Mouse (Mus musculus) limb, embryonic 12.5 days (tissue): Measurements from ENCODE around the gene Foxc2. TPM values are rescaled to one million over a fixed set of nuclear protein-coding genes. Genes with fewer than 3 reads are reported as not detected.

Experiments used
- ATAC-seq: fragments of 200-750 bp; cut with Nextera tagmentation; 2 replicates; pipeline ENCODE4 v1.8.0; 2017; ENCODE audit warnings: low read depth, moderate TSS enrichment; ENCODE audit not compliant: insufficient number of reproducible peaks, insufficient read depth, low FRiP score, low TSS enrichment
- H3K27ac ChIP-seq: fragments of 300-500 bp; sonication (generic); 2 replicates; pipeline ENCODE4 v1.5.1; 2016; ENCODE audit warnings: mild to moderate bottlenecking, moderate library complexity
- H3K27me3 ChIP-seq: fragments of 300-500 bp; sonication (generic); 2 replicates; pipeline ENCODE4 v1.6.1; 2016; ENCODE audit warnings: mild to moderate bottlenecking, moderate library complexity
- H3K36me3 ChIP-seq: fragments of 300-500 bp; sonication (generic); 2 replicates; pipeline ENCODE4 v1.6.1; 2016; ENCODE audit warnings: mild to moderate bottlenecking, moderate library complexity
- H3K4me1 ChIP-seq: fragments of 300-500 bp; sonication (generic); replicated peaks from 2 replicates; pipeline ENCODE4 v1.6.1; 2016
- H3K4me2 ChIP-seq: fragments of 300-500 bp; sonication (generic); 2 replicates; pipeline ENCODE4 v1.6.1; 2016; ENCODE audit warnings: mild to moderate bottlenecking, moderate library complexity
- H3K4me3 ChIP-seq: fragments of 300-500 bp; sonication (generic); replicated peaks from 2 replicates; pipeline ENCODE4 v1.5.1; 2016; ENCODE audit warnings: mild to moderate bottlenecking
- H3K9ac ChIP-seq: fragments of 300-500 bp; sonication (generic); replicated peaks from 2 replicates; pipeline ENCODE4 v1.6.1; 2016; ENCODE audit warnings: mild to moderate bottlenecking, moderate library complexity
- H3K9me3 ChIP-seq: fragments of 300-500 bp; sonication (generic); 2 replicates; pipeline ENCODE4 v1.6.1; 2016; ENCODE audit warnings: mild to moderate bottlenecking, moderate library complexity
- WGBS: fragments of 180-500 bp; shearing (Covaris S2); methylation state at CpG from one replicate; pipeline ENCODE4 v1.1.7; 2016; 5-methylcytosine and 5-hydroxymethylcytosine counted together
- polyA plus RNA-seq: library from polyadenylated mRNA; unstranded; fragments of >200 nt; fragmentation: Nextera tagmentation; extraction: Ambion mirVana; gene quantifications from 2 replicates; pipeline ENCODE4 v1.2.1, GENCODE M21; 2016

The Foxc2 gene
- polyA plus RNA-seq: 6.0 and 8.6 TPM in 2 replicates

GRCm38 (mm10) chr8:121115948-121116347, at the start of gene Foxc2:
Gene Foxc2 (plus strand): TSS chr8:121116171.
- Histone ChIP-seq H3K9ac (peak within 1 kb of the TSS; percentile 70), H3K27me3 (peaks cover 85% of the 10 kb centered on the region), H3K4me1 (peaks cover 49% of the 10 kb centered on the region), H3K9me3 (no peaks in the 10 kb centered on the region), H3K4me2 (peak within 1 kb of the TSS; percentile 91), H3K4me3 (peak within 1 kb of the TSS; percentile 62), H3K36me3 (no peaks in the 10 kb centered on the region), H3K27ac (peak within 1 kb of the TSS; percentile 89)
- WGBS: under 1% methylated on average over 24 of the region's 25 CpGs
- no peak for ATAC-seq

- H3K4me3 ChIP-seq: no peak overlapping the region
- no peak for ATAC-seq
- no peak overlapping the region for H3K4me2 ChIP-seq
- H3K9ac ChIP-seq: no peak overlapping the region
- 2% methylated on average over 12 of the region's 12 CpGs for WGBS
- H3K4me1 ChIP-seq: peaks cover 44% of the 10 kb centered on the region
- no peaks in the 10 kb centered on the region for H3K36me3 ChIP-seq
- H3K27ac ChIP-seq: no peak overlapping the region
- H3K27me3 ChIP-seq: peaks cover 93% of the 10 kb centered on the region
- no peaks in the 10 kb centered on the region for H3K9me3 ChIP-seq
Observed at GRCm38 (mm10) chr8:121071454-121071853, 44.5 kb upstream of the Foxc2 start.

GRCm38 (mm10) chr8:121072406-121073130, 43.4 kb upstream of the Foxc2 start:
- no peak for ATAC-seq
- Histone ChIP-seq H3K9ac (no peak overlapping the region), H3K27me3 (peaks cover 100% of the 10 kb centered on the region), H3K27ac (no peak overlapping the region), H3K4me2 (peak overlapping the region; percentile 52), H3K4me3 (peak overlapping the region; percentile 26), H3K9me3 (no peaks in the 10 kb centered on the region), H3K4me1 (peaks cover 44% of the 10 kb centered on the region), H3K36me3 (no peaks in the 10 kb centered on the region)
- WGBS: 22% methylated on average over 11 of the region's 11 CpGs

DNA sequence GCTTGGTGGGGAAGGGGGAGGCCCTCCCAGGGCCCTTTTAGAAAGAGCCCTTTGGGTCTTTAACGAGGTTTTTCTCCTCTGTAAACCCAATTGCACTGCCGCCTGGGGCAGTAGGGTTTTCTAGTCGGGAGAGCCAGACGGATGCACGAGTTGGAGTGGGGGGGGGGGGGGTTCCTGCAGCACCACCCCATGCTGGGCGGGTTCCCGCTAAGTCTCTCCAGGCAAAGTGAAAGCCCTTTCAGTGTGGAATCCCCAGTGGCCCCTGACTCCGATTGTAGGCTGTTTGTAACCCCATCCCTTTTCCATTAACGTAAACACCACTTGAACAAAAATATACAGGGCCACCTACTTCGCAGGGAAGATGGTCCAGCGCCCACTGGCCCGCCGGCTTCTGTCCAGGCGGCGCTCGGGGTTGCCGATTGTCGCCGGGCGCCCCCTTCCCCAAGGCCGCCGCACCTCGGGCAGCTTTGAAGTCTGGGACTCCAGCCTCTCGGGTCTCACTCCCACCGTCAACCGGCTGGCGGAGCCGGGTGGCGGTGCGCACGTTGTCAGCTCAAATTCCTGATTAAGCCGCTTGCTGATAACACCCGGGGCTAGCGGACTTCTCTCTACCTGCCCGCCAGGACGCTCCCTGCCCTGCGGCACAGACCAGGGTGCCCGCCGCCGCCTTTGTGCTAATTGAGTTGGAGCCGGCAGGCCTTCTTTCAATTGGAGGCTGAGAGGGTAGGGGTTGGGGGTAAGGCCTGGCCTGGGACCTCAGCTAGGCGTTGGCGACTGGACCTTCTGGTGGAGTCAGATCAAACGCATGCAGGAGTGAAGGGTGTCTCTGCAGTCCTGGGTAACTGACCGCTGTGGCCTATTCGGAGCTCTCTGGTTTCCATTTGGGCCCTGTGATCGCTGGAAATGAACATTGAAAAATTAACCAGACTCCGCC, 42.5 kb upstream of the Foxc2 start:
- Histone ChIP-seq H3K9me3 (no peaks in the 10 kb centered on the region), H3K36me3 (no peaks in the 10 kb centered on the region), H3K9ac (peak overlapping the region; percentile 37; the same call in 1 of the 2 replicates), H3K27ac (no peak overlapping the region), H3K4me1 (peaks cover 44% of the 10 kb centered on the region), H3K4me3 (peak overlapping the region; percentile 26), H3K27me3 (peaks cover 100% of the 10 kb centered on the region), H3K4me2 (peak overlapping the region; percentile 52)
- 1% methylated on average over 48 of the region's 48 CpGs for WGBS
- no peak for ATAC-seq

GRCm38 (mm10) chr8:121074108-121074847, 41.7 kb upstream of the Foxc2 start:
- no peak overlapping the region for H3K4me3 ChIP-seq
- no peak for ATAC-seq
- H3K9me3 ChIP-seq: no peaks in the 10 kb centered on the region
- H3K27me3 ChIP-seq: peaks cover 100% of the 10 kb centered on the region
- H3K9ac ChIP-seq: no peak overlapping the region
- no peak overlapping the region for H3K27ac ChIP-seq
- 3% methylated on average over 15 of the region's 15 CpGs for WGBS
- H3K36me3 ChIP-seq: no peaks in the 10 kb centered on the region
- peak overlapping the region; percentile 52; the same call in 1 of the 2 replicates for H3K4me2 ChIP-seq
- H3K4me1 ChIP-seq: peaks cover 44% of the 10 kb centered on the region

DNA sequence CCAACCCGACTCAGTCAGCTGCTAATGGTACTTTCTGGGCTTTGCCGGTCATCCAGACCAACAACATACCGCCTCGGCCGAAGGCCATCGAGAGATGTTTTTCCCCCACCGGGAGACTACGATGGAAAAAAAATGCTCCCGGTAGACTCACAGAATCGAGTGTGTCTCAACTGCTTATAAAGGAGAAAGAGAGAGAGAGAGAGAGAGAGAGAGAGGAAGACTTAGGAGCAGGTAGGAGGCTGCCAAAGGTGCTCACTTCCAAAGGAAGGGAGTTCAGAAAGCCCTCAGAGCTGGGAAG, 41.2 kb upstream of the Foxc2 start:
- WGBS: 1% methylated on average over 10 of the region's 10 CpGs
- no peak overlapping the region for H3K4me3 ChIP-seq
- ATAC-seq: no peak

GRCm38 (mm10) chr8:121075936-121076335, 40.0 kb upstream of the Foxc2 start:
- no peak overlapping the region for H3K4me2 ChIP-seq
- WGBS: 7% methylated on average over 13 of the region's 13 CpGs
- H3K27ac ChIP-seq: no peak overlapping the region
- no peak overlapping the region for H3K4me3 ChIP-seq
- no peaks in the 10 kb centered on the region for H3K36me3 ChIP-seq
- peaks cover 40% of the 10 kb centered on the region for H3K4me1 ChIP-seq
- H3K27me3 ChIP-seq: peaks cover 100% of the 10 kb centered on the region
- H3K9ac ChIP-seq: no peak overlapping the region
- H3K9me3 ChIP-seq: no peaks in the 10 kb centered on the region
- ATAC-seq: no peak

More for the DNA sequence above, 41.2 kb upstream of the Foxc2 start:
- peaks cover 100% of the 10 kb centered on the region for H3K27me3 ChIP-seq
- peaks cover 44% of the 10 kb centered on the region for H3K4me1 ChIP-seq
- H3K9me3 ChIP-seq: no peaks in the 10 kb centered on the region
- H3K36me3 ChIP-seq: no peaks in the 10 kb centered on the region
- no peak overlapping the region for H3K4me2 ChIP-seq
- no peak overlapping the region for H3K27ac ChIP-seq
- H3K9ac ChIP-seq: no peak overlapping the region

GRCm38 (mm10) chr8:121076555-121076954, 39.4 kb upstream of the Foxc2 start:
- H3K27ac ChIP-seq: no peak overlapping the region
- H3K4me3 ChIP-seq: no peak overlapping the region
- peaks cover 36% of the 10 kb centered on the region for H3K4me1 ChIP-seq
- H3K9ac ChIP-seq: no peak overlapping the region
- ATAC-seq: no peak
- no peaks in the 10 kb centered on the region for H3K36me3 ChIP-seq
- no peaks in the 10 kb centered on the region for H3K9me3 ChIP-seq
- H3K27me3 ChIP-seq: peaks cover 100% of the 10 kb centered on the region
- WGBS: 18% methylated on average over 7 of the region's 7 CpGs
- no peak overlapping the region for H3K4me2 ChIP-seq

DNA sequence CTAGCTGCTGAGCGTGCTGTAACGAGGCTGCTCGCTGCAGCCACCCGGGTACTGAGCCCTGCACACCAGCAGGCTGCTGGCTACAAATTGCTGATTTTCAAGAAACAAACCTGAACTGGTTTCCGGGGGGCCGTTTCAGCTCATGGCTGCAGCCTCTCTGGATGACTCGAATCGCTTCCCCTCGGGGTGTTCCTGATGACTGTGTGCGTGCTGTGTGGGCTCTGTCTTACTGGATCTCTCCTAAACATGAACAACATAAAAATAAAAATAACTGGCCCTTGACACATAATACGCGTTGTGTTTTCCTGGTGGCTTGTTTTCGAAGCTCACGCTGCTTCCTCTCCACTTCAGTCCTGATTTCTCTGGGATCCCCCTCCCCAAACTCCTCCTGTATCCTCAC, 37.2 kb upstream of the Foxc2 start:
- H3K9ac ChIP-seq: no peak overlapping the region
- no peaks in the 10 kb centered on the region for H3K9me3 ChIP-seq
- no peak overlapping the region for H3K4me2 ChIP-seq
- H3K4me3 ChIP-seq: no peak overlapping the region
- 7% methylated on average over 14 of the region's 14 CpGs for WGBS
- H3K27me3 ChIP-seq: peaks cover 100% of the 10 kb centered on the region
- no peaks in the 10 kb centered on the region for H3K36me3 ChIP-seq
- ATAC-seq: no peak
- H3K27ac ChIP-seq: no peak overlapping the region
- peaks cover 36% of the 10 kb centered on the region for H3K4me1 ChIP-seq

GRCm38 (mm10) chr8:121079201-121079600, 36.8 kb upstream of the Foxc2 start:
- Histone ChIP-seq H3K9ac (no peak overlapping the region), H3K9me3 (no peaks in the 10 kb centered on the region), H3K36me3 (no peaks in the 10 kb centered on the region), H3K4me1 (peaks cover 36% of the 10 kb centered on the region), H3K4me2 (no peak overlapping the region), H3K4me3 (no peak overlapping the region), H3K27me3 (peaks cover 100% of the 10 kb centered on the region), H3K27ac (no peak overlapping the region)
- ATAC-seq: no peak
- WGBS: under 1% methylated on average over 7 of the region's 7 CpGs

DNA sequence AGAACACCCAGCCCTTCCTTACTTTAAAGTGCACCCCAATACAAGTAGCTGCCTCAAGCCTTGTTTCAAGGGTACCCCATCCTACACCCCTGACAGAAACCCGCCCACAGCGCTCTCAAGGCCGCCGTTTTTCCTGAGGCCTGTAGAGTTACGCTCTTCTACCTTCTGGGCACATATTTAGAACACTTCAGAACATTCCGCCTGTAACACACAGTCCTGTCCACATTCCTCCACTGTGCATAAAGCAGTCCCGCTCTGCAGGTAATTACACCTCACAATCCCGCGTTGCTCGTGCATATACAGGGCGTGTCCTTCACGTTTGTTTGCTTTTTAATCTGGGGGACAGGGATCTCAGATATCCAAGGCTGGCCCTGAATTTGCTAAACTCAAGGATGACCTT, 36.0 kb upstream of the Foxc2 start:
- ATAC-seq: no peak
- H3K4me2 ChIP-seq: no peak overlapping the region
- WGBS: 3% methylated on average over 12 of the region's 12 CpGs

More for the DNA sequence above, 36.0 kb upstream of the Foxc2 start:
- Histone ChIP-seq H3K4me3 (no peak overlapping the region), H3K9me3 (no peaks in the 10 kb centered on the region), H3K27ac (no peak overlapping the region), H3K27me3 (peaks cover 100% of the 10 kb centered on the region), H3K4me1 (peaks cover 36% of the 10 kb centered on the region), H3K9ac (no peak overlapping the region), H3K36me3 (no peaks in the 10 kb centered on the region)
